Mouse (Mus musculus) liver, embryonic 12.5 days (tissue): Measurements from ENCODE around the gene Neil3. TPM values are rescaled to one million over a fixed set of nuclear protein-coding genes. Genes with fewer than 3 reads are reported as not detected.
A peak's percentile ranks its signal among the peaks of the same experiment; 100 is the strongest.

Source experiments
- ATAC-seq: fragments of 200-750 bp; cut with Nextera tagmentation; 2 replicates; pipeline ENCODE4 v1.8.0; 2017; ENCODE audit warnings: moderate number of reproducible peaks, mild to moderate bottlenecking, moderate library complexity
- H3K27ac ChIP-seq: fragments of 300-500 bp; sonication (generic); 2 replicates; pipeline ENCODE4 v1.5.1; 2016; ENCODE audit warnings: mild to moderate bottlenecking
- H3K27me3 ChIP-seq: fragments of 300-500 bp; sonication (generic); replicated peaks from 2 replicates; pipeline ENCODE4 v1.6.1; 2016; ENCODE audit warnings: mild to moderate bottlenecking, moderate library complexity
- H3K36me3 ChIP-seq: fragments of 300-500 bp; sonication (generic); 2 replicates; pipeline ENCODE4 v1.6.1; 2016; ENCODE audit warnings: mild to moderate bottlenecking, moderate library complexity
- H3K4me1 ChIP-seq: fragments of 300-500 bp; sonication (generic); 2 replicates; pipeline ENCODE4 v1.6.1; 2016
- H3K4me2 ChIP-seq: fragments of 300-500 bp; sonication (generic); 2 replicates; pipeline ENCODE4 v1.6.1; 2016; ENCODE audit warnings: mild to moderate bottlenecking, moderate library complexity
- H3K4me3 ChIP-seq: fragments of 300-500 bp; sonication (generic); 2 replicates; pipeline ENCODE4 v1.5.1; 2016; ENCODE audit warnings: mild to moderate bottlenecking, moderate library complexity
- H3K9ac ChIP-seq: fragments of 300-500 bp; sonication (generic); 2 replicates; pipeline ENCODE4 v1.6.1; 2016; ENCODE audit warnings: mild to moderate bottlenecking, moderate library complexity
- H3K9me3 ChIP-seq: fragments of 300-500 bp; sonication (generic); replicated peaks from 2 replicates; pipeline ENCODE4 v1.6.1; 2016; ENCODE audit warnings: mild to moderate bottlenecking, moderate library complexity
- WGBS: fragments of 180-500 bp; shearing (Covaris S2); methylation state at CpG from one replicate; pipeline ENCODE4 v1.1.7; 2016; ENCODE audit not compliant: insufficient replicate concordance; 5-methylcytosine and 5-hydroxymethylcytosine counted together
- polyA plus RNA-seq: library from polyadenylated mRNA; unstranded; fragments of >200 nt; fragmentation: Nextera tagmentation; extraction: Ambion mirVana; gene quantifications from 2 replicates; pipeline ENCODE4 v1.2.1, GENCODE M21; 2016

Gene Neil3
- 30.8 and 34.8 TPM in 2 replicates for polyA plus RNA-seq

DNA sequence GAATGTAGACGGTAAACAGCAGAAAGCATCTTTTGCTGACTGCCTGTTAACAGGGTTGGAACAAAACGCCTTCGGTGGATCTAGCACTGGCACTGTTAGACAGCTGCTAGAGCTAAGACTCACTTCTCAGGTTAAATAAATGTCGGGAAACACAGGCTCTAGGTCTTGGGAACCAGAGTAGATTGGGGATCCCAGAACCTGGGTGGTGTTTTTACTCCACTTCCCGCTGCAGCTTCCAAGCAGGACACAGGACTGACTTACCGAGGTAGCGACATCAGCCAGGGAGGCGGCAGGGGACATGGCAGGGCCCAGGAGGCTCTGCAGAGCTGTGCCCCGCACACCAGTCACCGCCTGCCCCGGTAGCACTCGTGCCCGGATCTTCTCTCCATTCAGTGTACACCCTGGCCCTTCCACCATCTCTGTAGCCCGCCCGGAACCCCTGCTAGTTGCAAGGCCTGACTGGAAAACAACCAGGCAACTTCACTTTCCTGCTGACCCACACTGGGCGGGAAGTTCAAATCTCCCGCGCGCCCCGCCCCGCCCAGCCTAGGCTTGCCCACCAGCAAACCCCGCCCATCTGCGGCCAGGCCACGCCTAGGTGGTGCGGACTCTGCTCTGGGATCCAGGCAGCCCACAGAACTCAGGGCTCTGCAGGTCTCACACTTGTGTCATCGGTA is at the start of gene Neil3:
Gene Neil3 (minus strand): TSS at position 571 of the 677 bp plus-strand sequence.
- H3K4me1 ChIP-seq: peaks cover 34% of the 10 kb centered on the region
- H3K4me3 ChIP-seq: peak within 1 kb of the TSS; percentile 77
- ATAC-seq: peak; percentile 99
- peaks cover 8% of the 10 kb centered on the region; the same call in 1 of the 2 replicates for H3K36me3 ChIP-seq
- peak within 1 kb of the TSS; percentile 66 for H3K4me2 ChIP-seq
- H3K9me3 ChIP-seq: no peaks in the 10 kb centered on the region
- peak within 1 kb of the TSS; percentile 88 for H3K9ac ChIP-seq
- WGBS: under 1% methylated on average over 26 of the region's 26 CpGs
- H3K27ac ChIP-seq: peak within 1 kb of the TSS; percentile 80
- no peaks in the 10 kb centered on the region for H3K27me3 ChIP-seq

DNA sequence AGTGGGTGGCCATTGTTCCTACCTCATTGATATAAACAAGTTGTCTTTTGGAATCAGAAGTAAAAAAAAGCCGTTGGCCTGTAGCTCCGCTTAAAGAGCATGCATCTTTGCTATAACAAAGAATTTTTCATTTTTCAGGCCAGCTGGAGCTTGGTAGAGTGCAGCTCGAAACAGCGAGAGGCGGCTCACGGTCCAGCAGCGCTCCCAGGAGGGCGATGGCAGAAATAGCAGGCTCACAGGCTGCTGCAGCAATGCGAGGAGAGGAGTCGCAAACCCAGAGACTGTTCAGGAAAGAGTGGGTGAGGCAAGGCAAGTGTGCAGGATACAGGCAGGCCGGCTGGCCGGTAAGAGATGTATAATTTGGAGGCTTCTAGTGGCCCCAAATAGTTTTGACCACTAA is 42.0 kb upstream of the Neil3 start:
- Histone ChIP-seq H3K27ac (no peak overlapping the region), H3K4me2 (no peak overlapping the region), H3K9me3 (no peaks in the 10 kb centered on the region), H3K27me3 (no peaks in the 10 kb centered on the region), H3K9ac (no peak overlapping the region), H3K36me3 (no peaks in the 10 kb centered on the region), H3K4me1 (no peaks in the 10 kb centered on the region), H3K4me3 (no peak overlapping the region)
- no peak for ATAC-seq
- WGBS: 32% methylated on average over 12 of the region's 12 CpGs

DNA sequence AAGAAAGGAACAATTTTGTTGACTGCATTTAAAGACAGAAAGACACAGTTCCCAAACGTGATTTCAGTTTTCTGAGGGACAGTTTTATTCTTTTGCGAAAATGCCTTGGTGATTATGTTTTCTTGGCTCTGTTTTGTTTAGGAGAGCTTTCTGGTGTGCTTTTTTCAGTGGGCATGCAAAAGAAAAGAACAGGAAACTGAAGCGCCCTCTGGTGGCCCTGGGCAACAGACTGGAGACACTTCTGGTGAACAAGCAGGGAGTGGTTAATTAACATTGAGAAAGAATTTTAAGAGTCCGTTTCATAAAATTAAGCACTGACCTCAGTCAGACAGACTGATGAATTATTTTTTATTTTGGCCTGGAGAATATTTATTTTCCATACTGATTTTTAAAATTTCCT is 25.1 kb upstream of the Neil3 start:
- H3K9ac ChIP-seq: no peak overlapping the region
- no peaks in the 10 kb centered on the region for H3K9me3 ChIP-seq
- H3K4me1 ChIP-seq: no peaks in the 10 kb centered on the region
- WGBS: 20% methylated on average over 4 of the region's 4 CpGs
- no peak for ATAC-seq
- no peak overlapping the region for H3K4me2 ChIP-seq
- H3K27ac ChIP-seq: no peak overlapping the region
- no peak overlapping the region for H3K4me3 ChIP-seq
- no peaks in the 10 kb centered on the region for H3K27me3 ChIP-seq
- H3K36me3 ChIP-seq: no peaks in the 10 kb centered on the region

DNA sequence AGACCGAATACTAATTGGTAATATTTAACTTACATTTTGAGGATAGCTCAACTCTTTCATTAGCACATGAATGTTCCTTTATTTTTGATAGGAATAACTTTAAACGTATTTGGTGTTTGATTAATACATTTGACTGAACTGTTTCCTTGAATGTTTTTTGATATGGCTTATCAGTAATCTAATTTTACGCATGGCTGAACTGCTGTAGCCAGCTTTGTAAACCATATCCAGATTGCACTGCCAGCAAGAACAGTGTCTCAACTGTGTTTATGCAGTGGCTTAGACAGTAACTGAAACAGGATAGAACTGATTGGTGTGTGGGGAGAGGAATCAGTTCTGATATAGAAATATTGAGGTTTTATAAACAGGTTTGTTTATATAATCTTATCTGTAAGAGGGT is 22.6 kb upstream of the Neil3 start:
- no peaks in the 10 kb centered on the region for H3K9me3 ChIP-seq
- H3K4me3 ChIP-seq: no peak overlapping the region
- H3K36me3 ChIP-seq: no peaks in the 10 kb centered on the region
- WGBS: 57% methylated on average over 3 of the region's 3 CpGs
- H3K9ac ChIP-seq: no peak overlapping the region
- no peaks in the 10 kb centered on the region for H3K27me3 ChIP-seq
- ATAC-seq: no peak
- H3K4me1 ChIP-seq: no peaks in the 10 kb centered on the region
- no peak overlapping the region for H3K27ac ChIP-seq
- H3K4me2 ChIP-seq: no peak overlapping the region

DNA sequence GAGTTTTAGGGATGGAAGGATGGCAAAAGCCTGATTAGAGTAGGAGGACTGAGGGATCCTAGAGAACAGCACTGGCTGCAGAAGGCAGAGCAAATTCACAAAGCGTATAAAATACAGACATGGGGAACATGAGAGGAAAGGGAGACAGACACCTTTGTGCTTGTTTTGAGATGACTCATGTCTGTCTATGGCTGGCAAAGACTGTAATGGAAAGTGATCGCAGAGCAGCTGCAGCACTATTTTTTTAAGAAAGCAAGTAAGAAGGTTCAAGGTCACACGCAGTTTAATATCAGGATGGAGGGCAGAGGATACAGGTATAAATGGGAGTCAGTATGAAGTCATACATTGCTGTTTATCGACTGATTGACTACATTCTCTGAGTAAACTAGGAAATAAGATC is 8.2 kb downstream of the Neil3 start:
- no peak for ATAC-seq
- no peaks in the 10 kb centered on the region for H3K9me3 ChIP-seq
- no peak overlapping the region for H3K4me3 ChIP-seq
- H3K9ac ChIP-seq: 0 out of 2 replicates have a peak overlapping the region, but pooled peaks have one; percentile 7
- no peaks in the 10 kb centered on the region for H3K27me3 ChIP-seq
- no peak overlapping the region for H3K4me2 ChIP-seq
- H3K36me3 ChIP-seq: peaks cover 11% of the 10 kb centered on the region; the same call in 1 of the 2 replicates
- peaks cover 10% of the 10 kb centered on the region for H3K4me1 ChIP-seq
- 84% methylated on average over 4 of the region's 4 CpGs for WGBS
- no peak overlapping the region for H3K27ac ChIP-seq

DNA sequence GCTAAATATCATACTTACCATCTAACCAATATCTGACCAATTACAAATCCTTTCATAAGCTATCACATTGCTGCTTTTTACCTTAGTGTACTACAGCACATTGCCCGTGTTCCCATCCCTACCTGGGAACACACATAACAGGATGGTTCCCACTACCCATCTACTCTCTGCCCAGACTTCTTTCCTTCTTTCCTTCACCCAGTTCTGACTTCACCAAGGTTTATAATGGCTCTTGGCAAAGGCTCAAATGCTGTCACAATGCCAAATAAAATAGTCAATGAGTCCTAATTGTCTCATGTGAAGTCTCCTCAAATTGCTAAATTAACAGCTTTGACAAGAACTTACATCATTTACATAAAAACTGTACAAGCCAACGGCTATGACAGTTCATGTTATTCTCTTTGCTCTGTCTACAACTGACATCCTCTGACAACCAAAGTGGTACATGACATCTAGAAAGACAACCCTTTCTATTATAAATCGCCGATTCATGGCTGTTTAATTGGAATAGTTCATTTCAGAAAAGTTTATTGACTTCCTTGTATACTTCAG is 9.9 kb downstream of the Neil3 start:
- Histone ChIP-seq H3K27me3 (no peaks in the 10 kb centered on the region), H3K9ac (no peak overlapping the region), H3K4me1 (peaks cover 6% of the 10 kb centered on the region), H3K36me3 (peaks cover 6% of the 10 kb centered on the region; the same call in 1 of the 2 replicates), H3K27ac (no peak overlapping the region), H3K4me2 (no peak overlapping the region), H3K9me3 (no peaks in the 10 kb centered on the region), H3K4me3 (no peak overlapping the region)
- 89% methylated on average over 4 of the region's 4 CpGs for WGBS
- ATAC-seq: no peak

DNA sequence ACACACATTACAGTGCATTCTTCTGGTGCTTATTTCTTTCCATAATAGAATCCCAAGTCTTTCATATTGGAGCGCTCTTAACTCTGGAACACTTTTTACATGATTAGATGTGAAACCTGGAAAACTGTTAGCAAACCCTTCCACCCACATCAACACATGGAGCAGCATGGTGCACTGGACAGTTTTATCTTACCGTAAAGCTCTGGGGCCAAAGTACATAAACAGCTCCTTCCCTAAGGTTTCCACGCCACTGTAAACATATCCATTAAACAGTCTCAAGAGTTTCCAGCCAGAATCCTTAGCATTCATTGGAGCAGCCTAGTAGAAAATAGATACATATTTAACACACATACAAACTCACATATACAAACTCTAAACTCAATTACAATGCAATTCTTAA is 15.4 kb downstream of the Neil3 start:
- Histone ChIP-seq H3K9ac (no peak overlapping the region), H3K9me3 (no peaks in the 10 kb centered on the region), H3K27ac (no peak overlapping the region), H3K4me1 (no peaks in the 10 kb centered on the region), H3K4me2 (no peak overlapping the region), H3K27me3 (no peaks in the 10 kb centered on the region), H3K36me3 (peaks cover 31% of the 10 kb centered on the region), H3K4me3 (no peak overlapping the region)
- 89% methylated on average over 3 of the region's 3 CpGs for WGBS
- ATAC-seq: no peak

DNA sequence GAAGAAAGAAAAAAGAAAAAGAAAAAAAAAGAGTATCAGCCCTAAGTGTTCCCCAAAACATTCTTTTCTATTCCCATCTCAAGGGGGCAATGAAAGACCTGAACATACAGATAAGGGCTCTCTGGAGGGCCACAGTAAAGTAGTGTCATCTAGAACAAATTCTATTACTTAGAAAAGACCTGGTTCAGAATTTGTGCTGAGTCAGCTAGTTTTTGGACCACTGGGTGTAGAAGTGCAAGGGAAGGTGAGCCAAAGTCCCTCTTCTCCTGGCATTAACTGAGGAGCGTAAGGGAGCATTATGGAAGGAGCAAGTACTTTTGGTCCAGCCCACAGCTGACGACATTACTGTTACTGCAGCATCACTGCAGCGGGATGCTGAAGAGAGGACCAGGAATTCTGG is 19.7 kb downstream of the Neil3 start:
- Histone ChIP-seq H3K27me3 (no peaks in the 10 kb centered on the region), H3K4me3 (no peak overlapping the region), H3K27ac (no peak overlapping the region), H3K9ac (no peak overlapping the region), H3K4me1 (no peaks in the 10 kb centered on the region), H3K36me3 (peaks cover 40% of the 10 kb centered on the region), H3K4me2 (no peak overlapping the region), H3K9me3 (no peaks in the 10 kb centered on the region)
- 95% methylated on average over 3 of the region's 3 CpGs for WGBS
- ATAC-seq: no peak

DNA sequence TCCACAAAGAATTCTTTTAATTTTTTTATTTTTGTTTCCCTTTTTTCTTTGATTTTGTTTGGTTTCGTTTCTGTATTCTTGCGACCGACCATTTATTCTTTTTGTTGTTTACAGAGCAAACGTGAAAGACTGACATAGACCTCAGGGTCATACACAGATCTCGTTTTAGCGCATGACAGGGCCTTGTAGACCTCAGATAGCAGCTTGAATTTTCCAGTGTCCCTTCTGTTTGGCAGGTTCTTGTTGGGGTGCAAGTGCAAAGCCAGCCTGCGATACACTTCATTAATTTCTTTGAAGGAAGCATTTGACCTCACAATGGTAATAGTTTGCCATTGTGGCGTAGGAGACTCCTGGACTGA is 24.6 kb downstream of the Neil3 start:
- WGBS: 88% methylated on average over 8 of the region's 8 CpGs
- ATAC-seq: no peak

DNA sequence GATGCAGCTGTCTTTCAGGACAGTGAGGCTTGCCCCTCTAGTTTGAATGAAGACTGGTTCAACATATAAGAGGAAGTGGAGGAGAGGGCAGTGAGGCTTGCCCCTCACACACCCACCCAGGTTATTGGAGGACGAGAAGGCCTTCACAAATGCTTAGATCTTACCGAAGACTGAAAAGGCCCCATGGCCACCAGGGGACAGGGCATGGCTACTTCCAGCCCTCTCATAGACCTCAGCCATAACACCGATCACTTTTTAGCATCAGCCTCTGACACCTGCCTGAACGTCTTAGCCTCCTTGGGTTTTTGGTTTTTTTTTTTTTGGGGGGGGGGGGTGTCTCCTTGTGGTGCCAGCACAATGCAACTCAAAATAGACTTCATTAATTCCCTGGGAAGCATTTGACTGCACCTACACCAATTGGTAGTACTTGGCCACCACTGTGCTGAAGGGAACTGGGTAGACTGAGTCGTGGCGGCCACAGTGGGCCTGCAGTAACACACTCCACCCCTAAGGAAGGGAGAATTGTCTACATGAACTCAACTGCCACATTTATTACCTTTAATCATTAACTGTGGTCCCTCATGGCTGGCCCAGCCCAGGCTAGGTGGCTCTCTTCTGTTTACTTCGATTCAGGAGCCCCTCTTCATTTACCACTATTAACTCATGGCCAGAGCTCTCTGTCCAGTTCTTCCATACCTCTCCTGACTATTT is 25.1 kb downstream of the Neil3 start:
- Histone ChIP-seq H3K4me1 (0 out of 2 replicates have a peak, but pooled peaks cover 3% of the 10 kb centered on the region), H3K4me2 (no peak overlapping the region), H3K27me3 (no peaks in the 10 kb centered on the region), H3K9me3 (no peaks in the 10 kb centered on the region), H3K9ac (no peak overlapping the region), H3K27ac (no peak overlapping the region), H3K4me3 (no peak overlapping the region), H3K36me3 (peaks cover 16% of the 10 kb centered on the region)
- ATAC-seq: no peak
- 92% methylated on average over 7 of the region's 7 CpGs for WGBS

More for the DNA sequence above, 24.6 kb downstream of the Neil3 start:
- Histone ChIP-seq H3K9ac (no peak overlapping the region), H3K27me3 (no peaks in the 10 kb centered on the region), H3K36me3 (peaks cover 17% of the 10 kb centered on the region), H3K4me1 (0 out of 2 replicates have a peak, but pooled peaks cover 3% of the 10 kb centered on the region), H3K9me3 (no peaks in the 10 kb centered on the region), H3K27ac (no peak overlapping the region), H3K4me3 (no peak overlapping the region), H3K4me2 (no peak overlapping the region)

DNA sequence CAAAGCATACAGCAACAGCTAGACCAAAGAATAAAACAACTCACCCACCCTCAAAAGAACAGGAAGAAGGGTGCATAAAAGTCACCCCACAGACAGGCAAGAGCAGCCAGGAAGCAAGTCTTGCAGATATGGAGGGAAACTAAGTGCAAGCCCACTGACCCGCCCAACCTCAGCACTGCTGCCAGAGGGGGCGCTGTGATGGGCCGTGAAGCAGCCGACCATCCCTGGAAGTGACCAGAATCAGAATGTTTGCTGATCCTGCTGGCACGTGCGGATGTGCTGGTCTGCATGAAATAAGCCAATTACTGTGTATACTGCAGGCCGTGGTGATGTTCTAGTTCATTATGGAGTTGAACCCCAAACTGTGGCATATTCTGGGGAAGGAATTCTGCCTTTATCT is 26.6 kb downstream of the Neil3 start:
- 0 out of 2 replicates have a peak, but pooled peaks cover 3% of the 10 kb centered on the region for H3K4me1 ChIP-seq
- peaks cover 22% of the 10 kb centered on the region for H3K36me3 ChIP-seq
- H3K9me3 ChIP-seq: no peaks in the 10 kb centered on the region
- 66% methylated on average over 7 of the region's 7 CpGs for WGBS
- H3K4me3 ChIP-seq: no peak overlapping the region
- no peak overlapping the region for H3K4me2 ChIP-seq
- H3K9ac ChIP-seq: no peak overlapping the region
- H3K27me3 ChIP-seq: no peaks in the 10 kb centered on the region
- H3K27ac ChIP-seq: no peak overlapping the region
- no peak for ATAC-seq

DNA sequence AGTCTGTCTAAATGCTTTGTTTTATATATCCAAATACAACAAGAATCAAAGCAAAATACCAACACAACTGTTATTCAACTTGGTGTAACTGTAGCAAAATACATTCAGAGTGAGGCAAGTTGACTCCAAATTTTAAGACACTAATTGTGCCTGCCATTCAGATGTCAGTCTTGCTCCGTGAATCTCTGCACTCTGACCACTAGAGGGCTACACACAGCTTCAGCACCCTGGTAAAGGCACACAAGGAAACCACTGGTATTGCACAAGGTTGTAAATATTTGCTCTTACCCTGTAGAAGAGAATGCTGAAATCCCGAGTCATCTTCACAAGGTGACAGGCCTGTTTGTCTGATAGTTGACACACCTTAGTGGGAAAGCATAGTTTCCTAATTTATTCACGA is 31.8 kb downstream of the Neil3 start:
- H3K4me2 ChIP-seq: no peak overlapping the region
- no peaks in the 10 kb centered on the region for H3K27me3 ChIP-seq
- H3K9me3 ChIP-seq: no peaks in the 10 kb centered on the region
- 28% methylated on average over 3 of the region's 3 CpGs for WGBS
- H3K4me3 ChIP-seq: no peak overlapping the region
- H3K36me3 ChIP-seq: peaks cover 42% of the 10 kb centered on the region
- peak; percentile 76 for ATAC-seq
- H3K27ac ChIP-seq: no peak overlapping the region
- H3K4me1 ChIP-seq: no peaks in the 10 kb centered on the region; the same call in 1 of the 2 replicates
- no peak overlapping the region for H3K9ac ChIP-seq
